Mouse (Mus musculus) thymus, postnatal 4 days (tissue): ENCODE measurements around the gene Zmym1.
"Not testable (repeated sequence)": the region's sequence is repeated elsewhere in the genome, so short reads cannot be mapped to it uniquely, and the experiment has no call there.

ENCODE experiments used
- DNase-seq: peaks from one replicate; pipeline ENCODE4 v3.0.0; 2021

Gene Zmym1

DNA sequence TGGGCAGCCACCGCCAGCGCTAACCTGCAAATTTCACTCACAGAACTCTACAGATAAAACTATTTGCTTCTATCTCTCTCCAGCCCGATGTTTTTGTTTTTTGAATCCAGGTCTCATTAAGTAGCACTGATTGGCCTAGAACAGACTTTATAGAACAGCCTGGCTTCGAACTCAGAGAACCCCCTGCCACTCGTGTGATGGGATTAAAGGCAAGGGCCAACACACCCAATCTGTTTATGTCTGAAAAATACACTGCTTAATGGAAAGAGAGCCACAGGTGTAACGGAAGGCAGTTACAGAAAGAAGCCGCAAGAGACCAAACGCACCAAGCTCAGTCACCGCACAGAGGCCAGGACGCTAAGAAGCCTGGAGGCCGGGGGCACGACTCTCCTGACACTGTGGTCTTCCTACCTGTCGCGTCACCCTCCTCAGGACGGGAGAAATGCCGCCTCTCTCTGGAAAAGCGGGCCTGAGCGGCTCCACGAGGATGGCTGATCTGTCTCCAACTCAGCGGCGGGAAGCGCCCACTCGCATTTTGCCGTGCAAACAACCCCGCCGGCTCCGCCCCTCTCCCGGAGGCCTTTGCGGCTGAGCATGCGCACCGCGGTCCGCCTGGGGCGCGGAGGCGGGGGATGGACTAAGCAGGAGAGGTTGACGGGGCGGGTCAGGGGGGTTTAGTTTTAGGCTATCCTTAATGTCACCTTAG is at the start of gene Zmym1:
Gene Zmym1 (minus strand): TSS at position 568 of the 706 bp plus-strand sequence.
- peak; percentile 97 for DNase-seq

DNA sequence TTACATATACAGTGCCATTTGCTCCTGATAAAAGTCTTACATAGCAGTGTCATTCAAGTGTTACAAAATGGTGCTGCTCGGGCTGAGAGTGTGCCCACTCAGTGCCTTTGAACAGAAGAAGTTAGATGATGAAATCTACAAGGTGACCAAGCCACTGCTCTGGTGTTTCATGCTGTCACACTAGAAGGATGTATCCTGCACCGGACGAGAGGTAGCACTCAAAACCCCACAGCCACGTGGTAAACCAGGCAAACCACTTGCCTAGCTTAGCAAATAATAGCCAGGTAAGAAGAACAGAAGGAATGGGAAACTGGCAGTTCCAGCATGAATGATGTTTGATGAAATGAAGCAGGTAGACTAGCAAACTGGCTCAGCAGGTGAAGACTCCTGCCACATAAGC is 49.6 kb upstream of the Zmym1 start:
- no peak for DNase-seq

DNA sequence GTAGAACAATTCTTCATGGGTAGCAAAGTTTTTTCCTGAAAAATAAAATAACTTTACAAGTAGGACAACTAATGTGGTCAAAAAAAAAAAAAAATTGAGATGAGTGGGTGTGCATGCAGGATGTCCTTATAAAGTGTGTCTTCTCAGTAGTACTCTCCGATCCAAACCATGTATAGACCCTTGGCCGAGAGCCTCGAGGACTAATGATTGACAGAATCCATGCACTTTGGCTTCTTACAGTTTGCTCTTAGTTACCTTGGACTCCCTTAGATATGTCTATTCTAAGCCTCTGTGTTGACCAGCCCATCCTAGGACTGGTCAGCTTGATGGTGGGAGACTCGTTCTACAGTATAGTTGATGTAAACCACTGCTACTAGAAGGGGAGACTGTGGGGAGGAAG is 46.6 kb upstream of the Zmym1 start:
- DNase-seq = no peak

DNA sequence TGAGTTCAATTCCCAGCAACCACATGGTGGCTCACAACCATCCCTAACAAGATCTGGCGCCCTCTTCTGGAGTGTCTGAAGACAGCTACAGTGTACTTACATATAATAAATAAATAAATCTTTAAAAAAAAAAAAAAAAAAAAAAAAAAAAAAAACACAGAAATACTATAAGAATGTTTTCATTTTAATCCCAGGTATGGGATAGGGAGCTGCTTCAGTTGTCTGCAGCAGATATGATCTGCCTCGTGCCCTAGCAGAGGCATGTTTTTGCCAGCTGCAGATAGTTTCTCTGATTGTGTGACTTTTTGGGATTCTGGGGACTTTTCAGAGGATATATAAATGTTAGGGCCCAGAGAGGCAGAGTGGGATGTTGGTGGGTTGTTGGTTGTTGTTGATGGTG is 38.6 kb upstream of the Zmym1 start:
- not testable (repeated sequence) for DNase-seq

DNA sequence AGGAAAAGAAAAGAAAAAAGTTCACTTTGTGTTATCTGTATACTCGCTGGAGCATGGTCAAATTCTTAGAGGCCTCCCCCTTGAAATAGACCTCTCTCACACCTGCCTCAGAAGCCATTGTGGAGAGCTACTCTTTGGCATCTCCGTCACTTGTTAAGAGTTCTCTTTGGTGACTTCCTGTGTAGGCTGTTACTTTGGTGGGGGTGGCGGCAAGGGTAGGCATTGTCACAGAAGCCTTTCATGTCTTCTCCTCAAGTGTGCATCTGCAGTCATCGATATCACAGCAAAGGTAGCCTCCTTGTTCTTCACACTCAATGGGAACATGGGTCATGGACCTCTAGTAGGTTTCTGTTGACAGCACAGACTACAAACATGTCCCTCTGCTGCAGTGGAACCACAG is 34.1 kb upstream of the Zmym1 start:
- DNase-seq = peak; percentile 41

DNA sequence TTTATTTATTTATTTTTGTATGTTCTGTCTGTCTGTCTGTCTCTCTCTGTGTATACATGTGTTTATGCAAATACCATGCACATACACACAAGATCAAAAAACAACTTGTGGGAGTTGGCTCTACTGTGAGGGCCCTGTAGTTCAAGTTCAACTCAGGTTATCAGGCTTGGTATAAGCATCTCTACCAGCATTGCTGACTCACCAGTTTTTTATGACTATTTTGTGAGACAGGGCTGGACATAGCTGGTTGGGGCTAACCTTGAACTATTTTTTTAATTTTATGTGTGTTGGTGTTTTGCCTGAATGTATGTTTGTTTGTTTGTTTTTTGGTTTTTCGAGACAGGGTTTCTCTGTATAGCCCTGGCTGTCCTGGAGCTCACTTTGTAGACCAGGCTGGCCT is 30.2 kb upstream of the Zmym1 start:
- DNase-seq = no peak

DNA sequence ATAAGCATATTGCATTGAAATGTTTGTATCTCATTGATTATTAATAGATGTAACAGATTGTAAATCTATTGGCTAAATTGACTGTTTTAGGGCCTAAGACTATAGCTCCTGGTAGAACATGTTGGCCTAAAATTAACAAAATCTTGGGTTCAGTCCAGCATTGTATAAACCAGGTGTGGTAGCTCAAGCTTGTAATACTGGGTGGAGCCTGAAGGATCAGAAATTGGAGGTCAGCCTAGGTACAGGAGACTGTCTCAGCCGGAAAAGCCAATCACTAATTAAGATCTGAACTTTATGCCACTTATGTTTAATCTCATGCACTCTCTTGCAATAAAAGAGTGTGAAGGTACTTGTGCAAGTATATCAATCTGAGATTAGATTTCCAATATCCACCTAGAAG is 24.8 kb upstream of the Zmym1 start:
- DNase-seq = no peak

DNA sequence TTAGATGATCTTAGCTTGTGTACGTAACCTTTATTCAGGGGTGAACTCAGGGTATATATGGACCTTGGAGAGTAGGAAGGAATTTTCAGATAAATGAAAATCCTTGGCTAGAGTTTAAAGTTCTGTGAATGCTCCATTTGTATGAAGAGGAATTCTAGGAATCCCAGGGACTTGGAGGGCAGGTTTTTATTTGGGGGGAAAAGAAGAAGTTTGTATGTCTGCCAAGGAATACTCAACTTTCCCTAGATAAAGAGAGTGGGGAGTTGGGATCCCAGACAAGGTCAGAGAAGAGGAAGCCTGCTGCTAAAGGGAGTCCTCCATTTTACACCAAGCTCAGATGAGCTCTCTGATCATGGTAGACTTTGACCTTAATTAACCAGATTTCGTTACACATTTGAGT is 22.2 kb upstream of the Zmym1 start:
- no peak for DNase-seq

DNA sequence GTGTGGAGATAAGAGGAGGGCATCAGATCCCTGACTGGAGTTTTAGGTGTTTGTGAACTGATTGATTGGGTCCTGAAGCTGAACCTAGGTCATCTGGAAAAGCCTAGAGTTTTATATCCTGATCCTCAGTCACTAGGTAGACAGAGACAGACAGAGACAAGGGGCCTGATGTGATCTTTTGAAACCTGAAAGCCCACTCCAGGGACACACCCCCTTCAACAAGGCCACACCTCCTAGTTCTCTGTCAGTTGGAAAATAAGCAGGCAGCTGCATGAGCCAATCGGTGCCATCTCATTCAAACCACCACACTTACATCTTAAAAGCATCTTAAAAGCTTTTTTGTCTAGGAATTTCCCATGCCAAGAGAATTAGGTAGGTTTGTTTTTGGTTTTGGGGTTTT is 19.9 kb upstream of the Zmym1 start:
- DNase-seq = no peak

DNA sequence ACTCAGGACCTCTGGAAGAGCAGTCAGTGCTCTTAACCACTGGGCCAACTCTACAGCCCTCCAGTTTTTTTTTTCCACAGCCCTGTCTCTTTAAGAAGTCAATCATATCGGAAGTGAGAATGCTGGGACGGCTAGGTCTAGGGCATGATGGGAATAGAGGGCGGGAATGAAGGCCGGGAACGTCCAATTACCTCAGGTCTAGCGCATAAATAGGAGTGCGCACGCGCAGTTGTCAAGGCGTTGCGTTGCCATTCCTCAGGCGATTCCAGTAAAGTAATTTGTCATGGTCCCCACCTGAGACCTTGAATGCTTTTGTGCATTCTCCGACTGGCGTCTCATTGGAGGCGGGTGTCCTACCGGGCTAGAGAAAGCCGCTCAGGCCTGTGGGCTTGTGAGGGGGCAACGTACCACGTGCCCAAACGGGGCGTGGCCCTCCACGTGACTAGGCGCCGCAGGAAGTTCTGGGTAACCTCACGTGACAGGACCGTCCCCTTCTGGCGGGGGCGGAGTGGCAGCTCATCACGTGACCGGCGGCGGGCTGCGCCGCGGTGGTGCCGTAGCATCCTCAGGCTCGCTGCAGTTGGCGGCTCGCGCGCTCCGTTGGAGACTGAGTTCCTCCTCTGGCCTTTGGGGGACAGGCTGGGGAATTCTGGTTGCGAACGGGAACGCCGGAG is 16.1 kb upstream of the Zmym1 start, which contains the start of gene Zmym6:
Gene Zmym6 (plus strand): TSS at position 509 of the 674 bp plus-strand sequence.
- DNase-seq = peak; percentile 96

DNA sequence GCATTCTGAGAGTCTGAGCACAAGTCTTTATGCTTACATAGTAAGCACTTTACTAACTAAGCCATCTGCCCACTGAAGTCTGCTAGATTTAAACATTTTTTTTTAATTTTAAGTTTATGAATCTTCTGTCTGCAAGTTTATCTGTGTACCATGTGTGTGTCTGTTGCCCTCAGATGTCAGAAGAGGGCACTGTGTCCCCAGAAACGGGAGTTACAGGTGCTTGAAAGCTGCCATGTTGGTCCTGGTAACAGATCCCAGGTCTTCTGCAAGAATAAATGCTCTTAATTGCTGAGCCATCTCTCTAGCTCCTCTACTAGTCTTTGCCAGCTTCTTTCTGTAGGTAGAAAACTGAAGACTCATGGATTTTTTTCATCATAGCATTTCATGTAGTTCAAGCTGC is 14.0 kb upstream of the Zmym1 start:
- DNase-seq = no peak

DNA sequence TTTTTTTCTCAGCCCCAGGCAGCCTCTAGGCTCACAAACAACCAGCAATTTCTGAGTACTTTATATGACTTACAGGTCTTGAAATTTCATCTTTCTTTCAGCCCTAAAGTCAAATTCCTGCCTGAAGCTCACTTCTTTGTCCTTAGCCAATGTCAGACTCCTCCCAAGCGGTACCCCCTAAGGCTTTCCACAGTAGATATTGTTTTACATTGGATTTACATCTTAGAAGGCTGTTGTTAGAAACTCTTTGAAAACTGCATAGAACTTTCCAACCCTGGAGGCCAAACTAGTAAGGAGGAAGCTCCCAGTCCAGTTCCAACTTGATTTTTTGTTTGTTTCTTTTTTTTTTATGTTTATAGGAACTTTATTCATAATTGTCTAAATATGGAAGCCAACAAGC is 3.1 kb upstream of the Zmym1 start:
- no peak for DNase-seq

DNA sequence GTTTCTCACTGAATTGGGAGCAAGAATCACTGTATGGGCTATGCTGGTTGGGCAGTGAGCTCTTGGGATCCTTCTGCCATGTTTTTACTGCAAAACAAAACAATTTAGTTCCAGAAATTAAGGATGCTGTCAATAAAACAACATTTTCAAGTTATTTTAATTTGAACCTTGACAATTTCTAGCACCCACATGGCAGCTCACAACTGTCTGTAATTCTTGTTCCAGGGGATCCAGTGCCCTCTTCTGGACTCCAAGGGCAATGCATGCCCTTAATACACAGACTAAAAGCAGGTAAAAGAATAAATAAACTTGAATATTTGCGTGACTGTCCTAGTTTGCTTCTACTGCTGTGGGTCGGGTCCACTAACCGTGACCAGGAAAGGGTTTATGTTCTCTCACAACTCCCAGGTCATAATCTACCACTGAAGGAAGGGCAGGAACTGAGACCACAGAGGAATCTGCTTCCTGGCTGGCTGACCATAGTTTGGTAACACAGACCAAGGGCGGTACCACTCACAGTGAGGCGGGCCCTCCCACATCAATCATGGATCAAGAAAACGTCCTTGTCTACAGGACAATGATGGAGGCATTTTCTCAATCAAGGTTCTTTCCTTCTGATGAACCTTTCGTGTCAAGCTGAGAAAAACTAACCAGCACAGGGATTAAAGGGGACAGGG is 6.3 kb downstream of the Zmym1 start:
- no peak for DNase-seq

DNA sequence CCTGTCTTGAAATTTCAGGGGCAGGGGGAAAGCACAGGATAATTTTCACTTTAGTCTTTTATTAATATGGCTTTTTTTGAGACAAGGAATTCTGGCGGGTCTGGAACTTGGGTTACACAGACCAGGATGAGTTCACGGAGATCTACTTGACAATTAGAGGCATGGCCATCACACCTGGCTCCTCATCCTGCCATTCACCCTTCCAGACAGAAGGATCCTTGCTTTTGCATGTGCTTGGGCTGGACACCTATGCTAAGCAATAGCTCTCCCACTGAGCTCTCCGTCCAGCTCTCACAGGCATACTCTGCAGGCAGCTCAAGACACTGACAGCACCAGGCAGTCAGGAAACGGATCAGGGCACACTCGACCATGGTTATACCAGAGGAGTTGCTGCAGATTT is 7.9 kb downstream of the Zmym1 start:
- no peak for DNase-seq

DNA sequence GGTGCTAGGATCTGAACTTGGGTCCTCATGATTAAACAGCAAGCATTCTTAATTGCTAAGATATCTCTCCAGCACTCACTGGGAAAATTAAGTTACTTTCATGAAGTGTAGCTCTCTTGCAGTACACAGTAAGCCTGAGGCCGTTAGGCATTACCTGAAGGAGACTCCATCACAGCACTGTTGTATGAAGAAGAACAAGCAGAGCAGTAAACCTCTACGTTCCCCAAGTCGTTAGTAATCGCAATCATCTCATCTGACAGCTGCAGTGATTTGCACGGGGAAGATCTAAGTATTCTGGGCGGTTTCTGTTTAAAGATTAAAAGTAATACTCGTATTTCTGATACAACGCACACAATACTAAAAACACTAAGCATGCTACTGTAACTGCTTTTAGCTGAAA is 9.8 kb downstream of the Zmym1 start:
- DNase-seq = no peak

DNA sequence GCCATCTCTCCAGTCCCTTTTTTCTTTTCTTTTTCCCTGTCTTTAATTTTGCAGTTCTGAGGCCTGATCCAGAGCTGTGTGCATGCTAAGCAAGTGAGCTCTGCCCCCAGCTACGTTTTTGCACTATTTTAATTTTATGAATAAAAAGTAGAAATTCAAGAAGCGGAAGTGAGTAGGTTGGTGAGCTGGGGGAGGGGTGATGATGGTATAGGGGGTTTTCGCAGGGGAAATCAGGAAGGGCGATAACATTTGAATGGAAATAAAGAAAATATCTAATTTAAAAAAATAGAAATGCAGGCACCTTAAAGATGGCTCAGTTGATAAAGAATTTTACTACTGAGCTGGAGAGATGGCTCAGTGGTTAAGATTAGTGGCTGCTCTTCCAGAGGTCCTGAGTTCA is 17.4 kb downstream of the Zmym1 start:
- DNase-seq = no peak

DNA sequence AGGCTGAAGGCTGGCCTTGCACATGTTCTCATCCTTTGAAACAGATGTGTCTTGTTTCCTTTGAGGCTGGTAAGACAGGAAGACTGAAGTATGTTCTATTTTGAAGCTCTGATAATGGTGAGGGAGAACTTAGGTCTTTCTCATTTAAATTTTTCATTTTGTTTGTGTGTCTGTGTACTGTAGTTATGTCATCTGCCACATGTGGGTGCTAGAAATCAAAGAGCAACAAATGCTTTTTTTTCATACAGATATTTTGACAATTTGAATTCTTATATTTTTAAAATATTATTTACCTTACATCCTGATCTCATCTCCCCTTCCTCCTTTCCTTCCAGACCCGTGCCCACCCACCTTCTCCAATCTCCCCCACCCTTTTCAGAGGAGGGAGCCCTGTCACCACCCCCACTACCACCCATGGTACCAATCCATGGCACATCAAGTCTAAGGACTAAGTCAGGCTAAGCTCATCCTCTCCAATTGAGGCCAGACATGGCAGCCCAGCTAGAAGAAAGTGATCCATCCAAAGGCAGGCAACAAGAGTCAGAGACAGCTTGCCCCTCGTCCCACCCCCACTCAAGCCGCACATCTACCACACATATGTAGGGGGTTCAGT is 21.0 kb downstream of the Zmym1 start:
- DNase-seq = no peak

DNA sequence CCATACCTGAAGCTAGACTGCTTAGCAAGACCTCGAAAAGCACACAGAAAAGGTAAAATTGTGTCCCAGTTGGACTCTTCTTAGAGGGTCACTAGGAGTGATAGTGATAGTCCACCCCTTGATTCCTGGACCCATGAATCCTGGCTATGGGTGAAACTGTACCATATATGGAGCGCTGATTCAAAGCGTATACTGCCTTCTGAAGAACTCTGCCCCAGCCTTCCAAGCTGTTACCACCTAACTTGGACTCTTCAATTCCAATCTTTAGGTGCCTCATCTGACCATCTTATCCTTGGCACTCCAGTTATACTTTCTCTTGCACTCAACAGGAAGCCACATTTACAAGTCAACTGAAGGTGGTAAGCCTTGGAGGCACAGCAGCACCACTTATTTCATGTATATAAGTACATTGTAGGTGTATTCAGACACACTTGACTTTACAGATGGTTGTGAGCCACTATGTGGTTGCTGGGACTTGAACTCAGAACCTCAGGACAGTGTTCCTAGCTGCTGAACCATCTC is 22.1 kb downstream of the Zmym1 start:
- no peak for DNase-seq

DNA sequence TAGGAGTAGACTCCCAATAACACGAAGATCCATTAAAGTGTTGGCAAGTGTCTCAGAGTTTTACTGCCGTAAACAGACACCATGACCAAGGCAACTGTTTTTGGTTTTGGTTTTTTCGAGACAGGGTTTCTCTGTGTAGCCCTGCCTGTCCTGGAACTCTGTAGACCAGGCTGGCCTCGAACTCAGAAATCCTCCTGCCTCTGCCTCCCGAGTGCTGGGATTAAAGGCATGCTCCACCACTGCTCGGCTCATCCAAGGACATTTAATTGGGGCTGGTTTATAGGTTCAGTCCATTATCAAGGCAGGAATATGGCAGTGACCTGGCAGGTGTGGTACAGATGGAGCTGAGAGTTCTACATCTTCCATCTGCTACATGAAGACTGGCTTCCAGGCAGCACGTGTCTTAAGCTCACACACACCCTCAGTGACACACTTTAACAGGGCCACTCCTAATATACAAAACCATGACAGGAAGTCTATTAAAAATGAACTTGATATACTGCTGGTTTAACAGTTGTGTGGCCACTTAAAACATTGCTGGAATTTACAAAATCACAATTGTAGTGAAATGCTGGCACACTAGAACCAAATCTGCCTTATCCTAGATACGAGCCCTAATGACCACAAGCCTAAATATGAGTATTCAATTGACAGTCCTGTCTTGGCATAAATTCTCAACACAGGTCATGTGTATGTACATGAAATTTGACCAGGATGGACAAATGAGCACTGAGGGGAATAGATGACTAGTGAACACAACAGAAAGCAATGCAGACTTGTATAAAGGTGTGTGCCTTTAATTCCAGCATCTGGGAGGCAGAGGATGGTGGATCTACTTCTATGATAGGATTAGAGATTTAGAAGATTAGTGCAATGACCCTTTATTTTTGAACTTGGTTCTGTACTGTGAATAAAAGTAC is 22.8 kb downstream of the Zmym1 start:
- no peak for DNase-seq

DNA sequence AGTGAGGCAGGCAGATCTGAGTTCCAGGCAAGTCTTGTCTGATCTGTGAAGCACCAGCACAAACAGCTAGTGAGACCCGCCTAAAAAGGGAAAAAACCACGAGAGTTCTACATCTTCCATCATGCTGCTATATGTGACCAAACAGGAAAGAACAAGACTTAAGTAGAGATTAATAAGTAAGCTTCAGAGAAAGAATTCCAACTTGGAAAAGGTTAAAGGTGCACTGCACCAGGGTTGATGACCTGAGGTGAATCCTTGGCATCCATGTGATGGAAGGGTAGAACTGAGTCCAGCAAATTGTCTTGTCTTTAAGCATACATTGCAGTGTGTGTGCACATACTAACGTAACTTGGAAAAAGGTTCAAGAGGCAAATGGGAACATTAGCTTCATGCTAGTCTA is 23.8 kb downstream of the Zmym1 start:
- no peak for DNase-seq

DNA sequence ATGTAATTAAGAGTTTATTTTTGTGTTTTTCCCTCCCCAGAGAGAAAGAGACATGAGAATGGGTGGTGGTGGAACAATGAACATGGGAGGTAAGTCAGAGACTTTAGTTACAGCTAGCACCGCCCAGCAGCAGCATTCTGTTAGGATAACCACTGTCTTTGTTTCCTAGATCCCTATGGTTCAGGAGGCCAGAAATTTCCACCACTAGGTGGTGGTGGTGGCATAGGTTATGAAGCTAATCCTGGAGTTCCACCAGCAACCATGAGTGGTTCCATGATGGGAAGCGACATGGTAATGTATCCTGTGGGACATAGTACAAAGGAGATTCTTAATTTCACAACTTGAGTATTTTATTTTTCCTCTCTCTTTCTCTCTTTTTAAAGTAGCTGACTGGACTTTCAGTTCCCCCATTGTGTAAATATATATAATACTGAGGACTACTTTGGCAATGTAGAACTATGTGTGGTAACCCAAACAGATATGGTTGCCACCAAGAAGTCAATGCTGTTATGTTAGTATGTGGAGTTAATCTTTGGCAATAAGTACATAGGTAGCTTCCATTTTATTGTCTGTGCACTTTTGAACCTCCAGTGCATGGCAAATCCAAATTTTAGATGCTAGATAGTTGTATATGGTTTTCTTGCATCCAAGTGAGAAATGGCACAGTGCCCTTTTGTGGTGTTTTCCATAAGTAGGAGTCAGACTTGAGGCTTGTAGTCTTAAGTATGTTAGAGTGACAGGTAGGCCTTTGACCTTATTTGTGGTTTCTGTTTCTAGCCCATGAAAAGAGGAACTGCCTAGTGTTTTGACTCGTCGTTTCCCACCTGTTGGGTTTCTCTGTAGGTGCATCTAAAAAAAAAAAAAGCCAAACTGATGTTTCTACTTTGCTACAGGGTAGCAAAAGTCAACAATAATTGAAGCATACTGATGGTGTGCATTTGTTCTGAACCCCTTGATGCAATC is 33.4 kb downstream of the Zmym1 start:
- DNase-seq = peak; percentile 51
